Mouse (Mus musculus) cerebellum, adult 8-10 months (tissue): ENCODE measurements at regions not wholly inside any gene's neighbourhood (a gene's known extent, or its start where the extent isn't known, plus 50 kb on each side); places are given as distances from the start of the nearest gene placed in this dataset.

Experiments
- DNase-seq: peaks from one replicate; pipeline ENCODE4 v3.0.0; 2022

DNA sequence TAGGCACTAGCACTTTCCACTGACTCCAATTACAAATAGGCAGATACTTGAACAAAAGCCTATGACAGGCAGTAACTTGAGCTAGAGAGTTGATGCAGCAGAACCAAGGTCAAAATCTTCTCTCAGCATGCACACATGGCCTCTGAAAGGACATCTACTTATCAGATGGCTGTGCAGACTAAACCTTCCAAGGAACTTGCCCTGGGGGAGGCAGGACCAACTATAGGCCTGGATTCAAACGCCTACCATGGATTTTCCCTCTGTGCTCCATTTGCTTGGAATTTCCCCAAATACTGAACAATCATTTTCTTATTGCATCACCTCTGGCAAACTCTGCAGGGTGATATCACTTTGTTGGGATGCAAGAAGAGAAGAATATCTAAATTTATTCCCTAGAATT is 337.8 kb upstream of the Cited2 start:
- DNase-seq: no peak

DNA sequence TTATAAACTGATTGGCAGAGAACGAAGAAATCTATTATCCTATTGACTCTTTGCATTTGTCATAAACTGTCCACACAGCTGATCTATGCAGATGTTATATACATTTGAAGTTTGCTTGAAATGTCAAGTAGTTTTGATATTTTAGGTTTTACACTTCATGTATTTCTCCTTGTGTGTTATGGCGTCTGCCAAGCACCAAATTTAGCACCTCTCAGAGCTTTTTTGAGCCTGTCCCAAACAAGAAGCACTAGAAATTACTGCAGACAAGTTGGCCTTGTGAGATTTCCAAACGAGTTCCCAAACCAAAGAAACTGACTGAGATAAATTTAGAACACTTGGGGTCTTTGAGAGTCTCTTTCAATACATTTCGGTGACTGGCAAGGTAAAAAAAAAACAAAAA is 335.7 kb upstream of the Cited2 start:
- DNase-seq: no peak

DNA sequence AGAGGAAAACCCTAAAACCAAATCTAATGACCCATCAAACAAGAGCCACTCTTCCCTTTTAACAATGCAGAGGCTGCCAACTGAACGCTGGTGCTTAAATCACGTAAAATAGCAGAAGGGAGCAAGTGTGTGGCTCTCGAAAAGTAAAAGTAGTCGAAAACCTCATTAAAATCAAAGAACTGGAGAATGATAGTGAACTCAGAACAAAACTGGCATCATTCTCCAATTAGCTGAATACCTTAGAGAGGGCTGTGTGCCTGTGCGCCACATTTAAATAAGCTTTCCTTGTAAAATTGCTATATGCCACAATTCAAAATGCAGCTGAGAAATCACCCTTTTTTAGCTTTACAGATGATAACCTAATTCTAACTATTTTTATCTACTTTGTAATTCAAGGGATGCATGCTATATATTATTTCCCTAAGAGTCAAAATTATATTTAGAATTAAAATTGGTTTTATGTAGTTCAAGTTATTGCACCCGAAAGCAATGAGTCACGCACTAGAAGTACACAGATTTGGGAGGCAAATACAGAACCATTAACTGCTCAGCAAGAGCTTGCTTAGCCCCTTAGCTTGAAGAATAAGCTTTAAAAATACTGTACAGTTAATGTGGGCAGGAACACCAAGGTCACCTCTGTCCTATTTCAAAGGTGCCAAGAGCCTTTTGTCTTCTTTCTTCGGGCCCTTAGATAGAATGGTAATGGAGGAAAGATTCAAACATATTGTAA is 327.4 kb upstream of the Cited2 start:
- DNase-seq: no peak

DNA sequence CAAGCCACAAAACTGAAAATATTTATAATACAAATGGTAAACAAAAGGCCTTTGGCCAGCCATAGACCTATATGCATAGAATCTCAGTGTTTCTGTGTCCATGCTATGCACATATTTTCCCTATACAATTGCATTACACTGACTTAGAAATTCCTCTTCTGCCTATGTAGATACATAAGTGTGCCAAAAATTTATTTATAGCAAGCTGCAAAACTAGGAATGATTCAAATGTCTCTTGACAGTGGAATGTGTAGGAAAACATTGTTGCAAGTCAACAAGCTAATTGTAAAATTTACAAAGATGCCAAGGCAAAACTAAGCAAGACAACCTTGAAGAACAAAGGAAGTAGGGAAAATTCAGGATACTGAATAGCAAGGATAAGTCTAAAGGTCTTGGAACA is 319.1 kb upstream of the Cited2 start:
- DNase-seq: no peak

DNA sequence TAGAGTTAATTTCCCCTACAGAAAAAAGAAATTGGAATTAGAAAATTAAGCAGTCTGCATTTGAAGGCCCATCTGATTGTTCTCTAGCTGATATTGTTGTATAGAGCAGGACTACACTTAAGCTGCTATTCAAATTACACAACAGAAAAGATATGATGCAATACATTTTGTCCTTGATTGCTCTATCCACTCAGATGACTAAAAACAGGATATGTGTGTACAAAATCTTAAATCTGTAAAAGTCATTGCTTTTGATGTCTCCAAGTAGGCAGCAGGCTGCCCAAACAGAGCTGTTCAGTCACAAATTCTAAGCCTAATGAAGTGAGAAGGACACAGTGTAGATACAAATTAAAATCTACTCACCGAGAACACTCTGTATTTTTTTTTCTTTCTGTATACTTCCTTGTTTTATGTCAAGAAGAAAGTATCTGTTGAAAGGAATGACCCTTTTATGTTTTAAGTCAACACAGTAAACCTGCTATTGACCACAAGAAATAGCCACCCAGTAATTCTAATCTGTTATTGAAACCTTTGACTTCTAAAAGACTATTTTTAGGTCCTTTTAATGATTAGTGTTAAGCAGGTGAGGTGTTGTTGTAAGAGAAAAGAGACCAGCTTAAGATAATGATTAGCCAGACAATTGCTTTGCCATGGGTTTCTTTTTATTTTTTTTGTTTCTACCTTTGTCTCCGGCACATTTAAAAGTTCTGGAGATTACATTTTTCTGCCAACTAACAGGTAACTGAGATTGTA is 315.0 kb upstream of the Cited2 start:
- no peak for DNase-seq

DNA sequence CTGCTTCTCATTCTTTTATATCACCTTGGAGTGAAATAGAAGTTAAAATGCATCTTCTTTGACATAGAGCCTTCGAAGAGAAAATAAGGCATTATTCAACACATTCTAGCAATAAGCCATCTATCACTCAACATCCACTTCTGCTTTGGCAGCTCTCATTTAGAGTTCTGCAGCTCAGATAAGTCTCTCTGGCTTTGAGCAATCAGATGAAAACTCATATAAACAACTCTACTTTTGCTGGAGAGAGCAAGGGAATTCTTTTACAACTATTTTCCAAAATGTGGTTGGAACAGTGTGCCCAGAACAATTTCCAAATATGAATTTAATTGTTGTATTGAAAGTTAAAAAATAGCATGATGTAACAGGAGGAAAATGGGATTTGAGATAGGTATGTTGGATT is 314.2 kb upstream of the Cited2 start:
- no peak for DNase-seq

DNA sequence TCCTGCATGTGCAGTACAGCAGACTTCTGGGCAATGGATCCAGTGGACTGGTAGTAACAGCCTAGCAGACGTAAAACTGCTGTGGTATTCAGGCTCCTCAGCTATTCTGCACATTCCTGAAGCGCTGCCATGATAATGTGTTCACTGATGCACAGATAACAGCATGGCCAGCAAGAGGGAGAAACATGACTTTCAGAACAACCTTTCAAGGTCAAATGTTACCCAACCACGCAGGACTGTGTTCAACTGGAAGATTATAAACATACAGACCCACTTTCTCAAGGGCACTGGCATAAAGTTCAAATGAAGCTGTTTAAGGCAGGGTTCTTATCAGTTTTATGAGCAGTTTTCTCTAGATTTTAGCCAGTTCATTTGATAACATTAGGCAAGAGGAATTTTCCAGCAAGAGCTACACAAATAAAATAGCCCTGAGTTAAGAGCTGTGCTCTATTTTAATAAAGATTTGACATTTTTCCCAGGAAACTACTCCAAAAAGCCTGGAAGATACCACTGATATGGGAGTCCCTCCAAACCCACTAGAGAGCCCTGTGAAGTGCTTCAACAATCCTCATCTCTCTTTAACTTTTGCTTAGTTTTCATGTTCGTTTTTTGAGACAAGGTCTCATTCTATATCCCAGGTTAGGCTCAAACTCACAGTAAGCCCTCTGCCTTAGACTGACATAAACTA is 311.6 kb upstream of the Cited2 start:
- no peak for DNase-seq

DNA sequence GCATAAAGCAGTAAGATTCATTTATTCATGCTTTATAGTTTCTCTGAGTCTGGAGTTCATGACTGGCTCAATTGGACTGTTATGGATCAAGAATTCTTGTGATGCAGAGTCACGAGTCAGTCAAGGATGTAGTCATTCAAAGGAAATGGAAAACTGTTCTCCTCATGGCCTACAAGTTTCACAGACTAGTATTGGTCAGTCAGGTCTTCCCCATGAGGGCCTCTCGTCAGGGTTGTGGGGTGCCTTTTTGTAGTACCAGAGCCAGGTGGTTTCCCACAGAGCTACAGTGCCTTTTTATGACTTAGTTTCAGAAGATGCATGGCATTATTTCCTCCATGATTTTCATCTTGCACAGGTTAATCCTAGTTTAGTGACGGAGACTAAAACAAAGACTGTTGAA is 307.9 kb upstream of the Cited2 start:
- no peak for DNase-seq

DNA sequence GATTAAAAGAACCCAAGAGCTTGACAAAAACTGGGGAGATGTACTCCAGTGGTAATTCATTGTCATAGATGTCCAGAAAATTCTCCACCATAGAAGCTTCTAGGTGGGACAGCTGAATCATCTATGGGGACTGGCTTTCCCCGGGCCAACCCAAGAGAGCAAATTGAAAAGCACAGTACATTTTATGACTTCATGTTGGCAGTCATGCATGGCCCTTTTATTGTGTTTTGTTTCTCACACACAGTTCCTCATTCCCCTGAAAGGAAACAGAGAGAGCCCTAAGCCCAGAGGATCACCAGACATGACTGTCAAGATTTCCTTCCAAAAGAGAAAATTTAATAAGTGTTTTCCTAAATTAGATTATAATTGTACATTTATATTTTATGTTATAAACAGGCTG is 306.9 kb upstream of the Cited2 start:
- DNase-seq: no peak

DNA sequence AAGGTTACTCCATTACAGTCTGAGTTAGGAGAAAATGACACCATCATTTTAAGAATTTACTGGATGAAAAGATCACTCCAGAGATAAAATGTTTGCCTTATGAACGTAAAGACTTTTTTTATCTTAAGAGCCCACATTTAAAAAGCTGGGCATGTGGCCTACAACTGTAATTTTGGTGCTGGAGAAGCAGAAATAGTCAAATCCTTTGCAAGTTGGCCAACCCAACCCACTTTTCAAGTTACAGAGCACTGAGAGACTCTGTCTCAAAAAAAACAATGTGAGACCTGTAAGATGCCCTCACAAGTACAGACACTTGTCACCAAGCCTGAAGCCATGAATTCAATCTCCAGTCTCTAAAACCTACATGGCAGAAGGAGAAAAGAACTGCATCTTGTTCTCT is 305.6 kb upstream of the Cited2 start:
- no peak for DNase-seq

DNA sequence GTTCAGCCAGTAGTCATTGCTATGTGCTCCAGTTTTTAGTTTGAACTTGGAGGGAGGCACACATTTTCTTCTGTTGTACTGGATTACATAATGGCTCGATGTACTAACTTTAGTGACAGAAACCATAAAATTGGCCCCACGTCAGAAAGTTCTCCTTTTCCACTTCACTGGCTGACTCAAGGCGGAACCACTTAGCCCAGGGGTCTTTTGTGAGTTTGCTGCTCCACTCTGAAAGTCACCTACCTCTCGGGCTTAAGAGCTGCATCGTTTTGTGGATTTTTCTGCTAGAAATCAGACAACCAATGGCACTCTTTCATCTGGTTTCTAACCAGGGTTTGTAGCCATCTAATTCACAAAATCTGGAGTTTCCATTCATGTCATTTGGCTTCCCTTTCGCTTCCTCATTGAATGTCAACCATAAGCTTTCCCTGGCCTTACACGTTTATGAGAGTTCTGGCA is 304.8 kb upstream of the Cited2 start:
- no peak for DNase-seq

DNA sequence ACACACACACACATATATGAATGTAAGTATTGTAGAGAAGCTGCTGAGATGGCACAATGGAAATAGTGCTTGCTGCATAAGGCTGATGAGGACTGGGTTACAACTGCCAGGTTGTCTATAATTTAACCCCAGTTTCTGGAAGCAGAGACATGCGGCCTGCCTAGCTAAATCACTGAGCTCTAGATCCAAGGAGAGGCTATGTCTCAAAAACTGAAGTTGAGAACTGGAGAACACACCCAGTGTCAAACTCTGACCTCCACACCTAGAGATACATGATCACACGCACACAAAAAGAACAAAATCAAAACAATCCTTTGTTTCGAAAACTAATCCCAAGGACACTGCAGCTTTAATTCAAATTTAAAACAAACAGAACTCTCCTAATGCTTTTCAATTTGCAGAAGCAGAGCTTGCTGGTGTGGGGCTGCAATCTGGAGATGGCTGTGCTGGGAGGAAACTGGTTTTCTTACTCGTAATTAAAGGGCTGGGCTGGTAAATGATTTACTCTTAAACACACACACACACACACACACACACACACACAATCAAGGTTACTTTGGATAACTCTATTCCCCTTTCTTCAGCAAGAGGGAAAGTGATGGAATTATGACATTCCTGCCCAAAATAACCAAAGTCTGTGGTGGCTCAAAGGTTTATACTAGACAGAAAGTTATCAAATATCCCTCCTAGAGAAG is 299.3 kb upstream of the Cited2 start:
- DNase-seq: no peak

DNA sequence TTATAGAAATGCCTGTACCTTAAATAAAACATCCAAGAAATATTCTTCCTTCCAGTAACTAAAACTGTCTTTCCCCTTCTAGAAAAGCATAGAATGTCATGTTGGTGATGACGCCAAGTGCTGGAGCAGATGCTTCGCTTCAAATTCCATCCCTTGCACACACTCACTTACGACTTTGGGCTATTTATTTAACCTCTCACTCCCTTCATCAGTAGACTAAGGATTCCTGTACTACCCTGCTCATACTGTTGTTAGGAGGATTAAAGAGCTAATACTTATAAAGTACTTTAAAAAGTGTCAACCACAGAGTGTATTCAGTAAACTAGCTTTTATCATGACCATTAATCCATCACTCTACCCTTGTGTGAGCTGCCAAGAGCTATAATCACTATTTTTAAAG is 296.8 kb upstream of the Cited2 start:
- DNase-seq: no peak

DNA sequence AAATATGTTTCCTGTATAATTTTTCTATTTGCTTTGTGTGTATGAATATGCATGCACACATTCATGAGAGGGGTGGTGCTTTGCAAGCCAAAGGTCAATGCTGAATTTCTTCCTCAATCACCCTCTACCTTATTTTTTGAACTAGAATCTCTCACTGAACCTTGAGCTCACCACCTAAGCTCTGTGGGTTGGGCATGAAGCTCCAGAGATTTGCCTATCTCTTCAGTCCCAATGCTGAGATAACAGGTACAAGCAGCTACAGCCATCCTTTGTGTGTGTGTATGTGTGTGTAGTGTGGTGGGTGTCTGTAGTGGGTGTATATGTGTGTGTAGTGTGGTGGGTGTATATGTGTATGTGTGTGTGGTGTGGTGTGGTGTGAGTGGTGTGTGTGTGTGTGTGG is 295.7 kb upstream of the Cited2 start:
- DNase-seq: no peak

DNA sequence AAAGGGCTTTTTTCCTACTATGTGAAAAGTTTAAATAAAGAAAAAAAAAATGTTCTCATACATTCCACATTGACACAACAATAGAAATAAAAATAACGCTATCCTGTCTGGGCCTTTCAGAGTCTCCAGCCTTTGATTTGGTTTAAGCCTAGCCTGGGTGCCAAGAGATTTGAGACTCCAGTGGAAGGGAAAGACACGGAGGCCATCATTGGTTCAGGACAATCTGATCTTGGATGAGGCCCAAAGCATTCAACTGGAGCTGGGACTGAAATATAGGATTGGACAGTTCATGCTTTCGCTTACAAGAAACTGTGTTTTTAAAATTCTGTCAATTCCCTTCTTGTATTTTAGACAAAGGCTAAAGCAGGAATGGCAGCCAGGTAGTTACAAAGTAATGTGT is 294.7 kb upstream of the Cited2 start:
- DNase-seq: no peak

DNA sequence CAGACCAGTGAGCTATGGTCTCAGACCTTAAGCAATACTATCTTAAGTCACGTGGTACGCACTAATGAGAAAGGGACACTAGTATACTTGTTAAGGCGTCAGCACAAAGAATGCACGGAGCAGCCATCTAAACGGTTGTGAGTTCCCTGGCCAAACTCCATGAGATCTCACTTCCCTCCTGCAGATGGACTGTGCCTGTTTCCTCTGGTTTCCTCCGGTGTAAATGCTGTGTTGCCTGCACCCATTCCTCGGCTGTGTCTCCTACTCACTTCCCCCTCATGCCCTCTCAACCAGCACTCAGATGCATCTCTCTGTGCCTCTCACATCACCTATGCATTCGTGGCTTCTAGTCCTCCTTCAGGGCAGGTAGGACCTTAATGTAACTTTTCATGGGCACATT is 291.9 kb upstream of the Cited2 start:
- no peak for DNase-seq

DNA sequence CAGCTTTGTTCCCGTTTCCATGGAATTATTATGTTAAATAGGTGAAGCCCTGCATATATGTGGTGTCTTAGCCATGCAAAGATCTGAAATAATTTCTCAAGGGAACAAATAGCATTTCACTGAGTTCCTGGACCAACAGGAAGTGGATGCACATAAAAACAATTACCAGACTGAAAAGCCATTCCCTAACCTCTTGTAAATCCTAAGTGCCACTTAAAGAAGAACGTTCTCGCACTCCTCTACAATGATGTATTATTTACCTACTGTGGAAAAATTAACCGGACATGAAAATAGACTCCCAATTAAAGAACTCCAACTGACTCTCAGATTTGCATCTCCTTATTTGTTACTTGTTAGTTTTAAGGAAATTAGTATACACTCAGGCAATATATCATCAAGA is 288.9 kb upstream of the Cited2 start:
- no peak for DNase-seq

DNA sequence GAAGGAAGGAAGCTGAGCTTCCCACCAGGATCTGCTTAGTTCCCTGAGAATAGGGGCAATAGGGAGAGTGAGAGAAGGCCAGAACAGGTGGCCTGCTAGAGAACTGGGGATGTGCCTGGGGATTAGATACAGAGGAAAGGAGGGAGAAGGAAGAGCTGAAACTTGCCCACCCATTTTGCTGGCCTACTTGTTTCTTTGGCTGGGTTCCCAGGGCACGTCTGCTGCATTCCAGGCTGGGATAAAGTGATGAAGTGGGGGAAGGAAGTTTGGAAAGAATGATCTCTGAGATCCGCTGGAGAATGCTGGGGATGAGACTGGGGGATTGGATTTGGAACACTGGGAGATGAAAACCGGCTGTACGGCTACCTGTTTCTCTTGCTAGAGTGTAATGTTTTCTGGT is 272.8 kb upstream of the Cited2 start:
- no peak for DNase-seq

DNA sequence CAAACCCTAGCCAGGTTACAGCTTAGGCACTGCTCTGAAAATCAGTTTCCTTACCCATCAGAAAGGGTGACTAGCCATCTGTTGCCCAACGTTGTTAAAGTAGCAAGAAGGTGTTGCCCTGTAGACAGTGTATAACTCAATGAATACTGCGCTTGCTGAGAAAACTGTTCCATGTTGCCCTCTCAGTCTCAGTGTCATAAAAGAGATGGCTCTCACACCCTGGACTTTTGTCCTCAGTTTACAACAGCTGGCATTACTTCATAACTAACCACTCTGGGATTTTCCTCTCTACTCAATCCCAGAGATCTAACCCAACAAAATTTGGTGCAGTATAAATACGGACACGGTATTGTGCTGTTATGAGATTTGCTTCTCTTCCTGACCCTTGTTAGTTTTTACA is 252.1 kb upstream of the Cited2 start:
- no peak for DNase-seq

DNA sequence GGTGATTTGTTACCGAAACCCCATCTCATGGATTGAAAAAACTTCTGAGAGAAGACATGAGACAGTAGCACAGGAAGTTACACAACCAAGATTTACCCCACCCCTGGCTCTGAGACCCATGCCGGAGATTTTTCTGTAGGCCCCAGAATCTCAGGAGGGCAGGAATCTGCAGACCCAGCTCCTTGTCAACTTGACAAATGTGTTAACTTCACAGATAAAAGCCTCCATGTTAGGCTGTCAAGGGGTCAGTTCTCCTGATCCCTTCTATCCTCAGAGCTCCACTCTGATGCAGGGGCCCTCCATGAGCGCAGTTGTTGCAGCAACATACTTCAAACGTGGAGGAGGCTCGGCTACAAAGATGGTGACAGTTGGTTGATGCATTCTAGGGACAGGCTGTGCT is 250.5 kb upstream of the Cited2 start:
- DNase-seq: no peak

DNA sequence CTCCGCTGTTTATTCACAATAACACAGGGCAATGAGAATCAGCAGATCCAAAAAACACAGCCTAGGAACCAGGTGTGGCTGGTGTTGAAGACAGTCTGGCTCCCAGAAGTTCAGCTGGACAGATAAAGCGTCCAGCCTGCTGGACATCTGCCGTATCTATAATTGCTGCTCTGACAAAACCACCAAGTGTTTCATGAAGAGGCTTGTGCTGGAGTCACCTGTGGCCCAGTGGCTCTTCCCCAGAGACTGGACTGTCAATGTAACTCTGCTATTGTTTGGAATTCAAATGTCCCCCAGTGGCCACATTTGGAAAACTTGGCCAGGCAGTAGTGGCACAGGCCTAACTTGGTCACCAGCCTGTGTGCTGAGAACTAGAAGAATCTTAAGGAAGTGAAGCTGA is 247.0 kb upstream of the Cited2 start:
- DNase-seq: no peak

DNA sequence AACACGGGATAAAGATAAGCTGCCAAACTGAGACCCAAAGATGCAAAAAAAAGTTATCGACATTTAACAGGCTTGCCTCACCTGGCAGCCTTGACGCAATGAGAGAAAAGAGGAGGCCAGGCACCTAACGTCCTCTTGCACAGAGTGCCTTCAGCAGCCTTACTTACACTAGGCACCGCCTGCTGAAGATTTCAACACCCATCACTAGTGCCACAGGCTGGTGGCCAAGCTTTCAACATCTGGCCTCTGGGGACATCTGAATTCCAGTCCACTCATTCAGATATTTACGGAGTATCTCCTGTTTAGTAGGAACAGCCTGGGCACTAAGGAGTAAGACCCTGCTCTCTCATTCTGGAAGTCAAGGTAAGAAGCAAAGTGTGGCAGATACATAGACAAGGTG is 246.3 kb upstream of the Cited2 start:
- DNase-seq: no peak
